Mouse (Mus musculus) forebrain, embryonic 10.5 days (tissue): ENCODE data around the gene Mrpl38. TPM values are rescaled to one million over a fixed set of nuclear protein-coding genes. Genes with fewer than 3 reads are reported as not detected.

Source experiments
- DNase-seq: peaks from one replicate; pipeline ENCODE4 v3.0.0-alpha.2; 2017; ENCODE audit warnings: low spot score; ENCODE audit errors: extremely low spot score
- H3K27ac ChIP-seq: fragments of 300-500 bp; sonication (generic); 2 replicates; pipeline ENCODE4 v1.5.1; 2016; ENCODE audit warnings: mild to moderate bottlenecking
- H3K27me3 ChIP-seq: fragments of 300-500 bp; sonication (generic); 2 replicates; pipeline ENCODE4 v1.6.1; 2016; ENCODE audit warnings: mild to moderate bottlenecking; ENCODE audit not compliant: poor library complexity, severe bottlenecking
- H3K36me3 ChIP-seq: fragments of 300-500 bp; sonication (generic); replicated peaks from 2 replicates; pipeline ENCODE4 v1.6.1; 2016; ENCODE audit warnings: mild to moderate bottlenecking, moderate library complexity
- H3K4me1 ChIP-seq: fragments of 300-500 bp; sonication (generic); 2 replicates; pipeline ENCODE4 v1.6.1; 2016
- H3K4me3 ChIP-seq: fragments of 300-500 bp; sonication (generic); 2 replicates; pipeline ENCODE4 v1.5.1; 2016; ENCODE audit warnings: mild to moderate bottlenecking, moderate library complexity
- H3K9me3 ChIP-seq: fragments of 300-500 bp; sonication (generic); 2 replicates; pipeline ENCODE4 v1.6.1; 2016; ENCODE audit warnings: mild to moderate bottlenecking, moderate library complexity
- WGBS: fragments of 180-500 bp; shearing (Covaris S2); methylation state at CpG from one replicate; pipeline ENCODE4 v1.1.7; 2016; 5-methylcytosine and 5-hydroxymethylcytosine counted together
- polyA plus RNA-seq: library from polyadenylated mRNA; unstranded; fragments of >200 nt; fragmentation: Nextera tagmentation; extraction: Ambion mirVana; gene quantifications from 2 replicates; pipeline ENCODE4 v1.2.1, GENCODE M21; 2016

Gene Mrpl38
- polyA plus RNA-seq, 1 experiment from 2014 or later: 114 TPM

DNA sequence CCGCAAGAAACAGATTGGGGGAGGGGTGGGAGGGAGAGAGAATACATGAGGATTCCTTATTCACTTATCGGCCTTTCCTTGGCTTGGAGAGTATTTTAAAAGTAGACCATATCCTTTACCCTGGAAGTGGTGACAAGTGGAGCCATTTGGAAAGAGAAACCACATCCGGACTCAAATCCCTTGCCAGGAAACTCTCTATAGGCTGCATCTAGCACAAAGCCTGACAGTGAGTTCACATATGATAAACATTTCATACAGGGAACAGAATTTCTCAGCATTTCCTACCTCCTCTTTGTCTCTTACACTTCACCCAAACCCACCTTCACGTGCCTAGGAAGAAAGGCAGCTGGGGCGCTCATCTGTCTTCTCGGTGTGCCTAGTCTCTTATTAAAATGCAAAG lies 28.6 kb upstream of the Mrpl38 start:
- peaks cover 41% of the 10 kb centered on the region for H3K36me3 ChIP-seq
- H3K4me3 ChIP-seq: peak overlapping the region; percentile 68
- peaks cover 6% of the 10 kb centered on the region; the same call in 1 of the 2 replicates for H3K27me3 ChIP-seq
- peak overlapping the region; percentile 92 for H3K27ac ChIP-seq
- no peak for DNase-seq
- peaks cover 47% of the 10 kb centered on the region for H3K4me1 ChIP-seq
- H3K9me3 ChIP-seq: no peaks in the 10 kb centered on the region
- WGBS: 21% methylated on average over 6 of the region's 6 CpGs

DNA sequence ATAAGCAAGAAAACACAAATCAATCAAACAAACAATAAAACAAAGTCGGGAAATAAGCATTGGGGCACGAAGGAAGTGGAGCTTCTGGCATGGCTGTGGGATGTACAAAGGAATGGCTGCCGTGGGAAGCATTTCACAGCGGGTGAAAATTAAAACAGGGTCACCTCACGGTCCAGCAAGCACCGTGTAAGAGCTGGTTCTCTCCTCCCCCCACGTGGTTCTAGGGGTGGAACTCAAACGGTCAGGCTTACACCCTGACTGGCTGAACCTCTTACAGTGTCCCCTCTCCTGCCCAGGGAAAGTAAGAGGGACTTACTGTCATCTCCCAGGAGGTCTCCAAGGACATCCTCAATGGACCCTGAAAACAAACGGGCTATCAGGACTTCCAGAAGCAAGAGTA lies 24.3 kb upstream of the Mrpl38 start:
- peak overlapping the region; percentile 66 for H3K27ac ChIP-seq
- 45% methylated on average over 9 of the region's 9 CpGs for WGBS
- no peak overlapping the region for H3K4me3 ChIP-seq

DNA sequence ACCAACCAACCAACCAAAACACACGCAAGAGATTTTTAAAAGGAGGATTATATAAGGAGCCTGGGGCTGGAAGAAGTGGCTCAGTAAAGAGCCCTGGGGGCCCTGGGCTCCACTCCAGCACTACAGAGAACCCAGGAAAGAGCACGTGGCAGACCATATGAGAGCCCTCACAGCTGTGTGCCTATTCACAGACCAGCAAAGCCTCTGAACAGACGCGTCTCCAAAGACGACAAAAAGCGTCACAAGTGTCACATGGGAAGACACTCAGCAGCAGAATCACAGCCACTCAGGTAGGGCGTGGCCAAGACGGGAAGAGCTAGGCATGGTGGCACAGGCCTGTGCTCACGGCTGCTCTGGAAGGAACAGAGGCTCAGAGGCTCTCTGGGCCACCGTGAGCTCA lies 23.5 kb upstream of the Mrpl38 start:
- H3K36me3 ChIP-seq: peaks cover 89% of the 10 kb centered on the region
- no peak overlapping the region for H3K4me3 ChIP-seq
- no peaks in the 10 kb centered on the region for H3K9me3 ChIP-seq
- no peak for DNase-seq
- H3K27me3 ChIP-seq: no peaks in the 10 kb centered on the region
- WGBS: 85% methylated on average over 10 of the region's 10 CpGs
- H3K4me1 ChIP-seq: peaks cover 43% of the 10 kb centered on the region
- H3K27ac ChIP-seq: peak overlapping the region; percentile 66; the same call in 1 of the 2 replicates

More for the DNA sequence above, 24.3 kb upstream of the Mrpl38 start:
- no peaks in the 10 kb centered on the region for H3K27me3 ChIP-seq
- no peaks in the 10 kb centered on the region for H3K9me3 ChIP-seq
- no peak for DNase-seq
- H3K4me1 ChIP-seq: peaks cover 47% of the 10 kb centered on the region
- H3K36me3 ChIP-seq: peaks cover 80% of the 10 kb centered on the region

GRCm38 (mm10) chr11:116161312-116161711 lies 22.6 kb upstream of the Mrpl38 start:
- Histone ChIP-seq H3K36me3 (peaks cover 97% of the 10 kb centered on the region), H3K27ac (no peak overlapping the region)
- WGBS: 78% methylated on average over 12 of the region's 12 CpGs

GRCm38 (mm10) chr11:116150960-116151359 lies 12.3 kb upstream of the Mrpl38 start:
- Histone ChIP-seq H3K4me3 (no peak overlapping the region), H3K9me3 (no peaks in the 10 kb centered on the region), H3K27me3 (no peaks in the 10 kb centered on the region), H3K4me1 (peaks cover 25% of the 10 kb centered on the region), H3K27ac (no peak overlapping the region), H3K36me3 (peaks cover 100% of the 10 kb centered on the region)
- WGBS: 90% methylated on average over 2 of the region's 2 CpGs
- no peak for DNase-seq

More at GRCm38 (mm10) chr11:116161312-116161711, 22.6 kb upstream of the Mrpl38 start:
- Histone ChIP-seq H3K4me1 (peaks cover 34% of the 10 kb centered on the region), H3K27me3 (no peaks in the 10 kb centered on the region), H3K4me3 (no peak overlapping the region), H3K9me3 (no peaks in the 10 kb centered on the region)
- DNase-seq: no peak

GRCm38 (mm10) chr11:116149341-116149740 lies 10.7 kb upstream of the Mrpl38 start:
- Histone ChIP-seq H3K27ac (0 out of 2 replicates have a peak overlapping the region, but pooled peaks have one; percentile 5), H3K4me1 (peaks cover 25% of the 10 kb centered on the region), H3K36me3 (peaks cover 100% of the 10 kb centered on the region), H3K9me3 (no peaks in the 10 kb centered on the region), H3K27me3 (no peaks in the 10 kb centered on the region), H3K4me3 (no peak overlapping the region)
- 90% methylated on average over 6 of the region's 6 CpGs for WGBS
- DNase-seq: no peak

GRCm38 (mm10) chr11:116148761-116149221 lies 10.1 kb upstream of the Mrpl38 start:
- Histone ChIP-seq H3K4me3 (no peak overlapping the region), H3K4me1 (peaks cover 25% of the 10 kb centered on the region), H3K27me3 (no peaks in the 10 kb centered on the region), H3K27ac (0 out of 2 replicates have a peak overlapping the region, but pooled peaks have one; percentile 5), H3K9me3 (no peaks in the 10 kb centered on the region), H3K36me3 (peaks cover 100% of the 10 kb centered on the region)
- WGBS: 74% methylated on average over 20 of the region's 20 CpGs
- DNase-seq: no peak

GRCm38 (mm10) chr11:116146294-116146985 lies 7.8 kb upstream of the Mrpl38 start:
- no peak for DNase-seq
- H3K9me3 ChIP-seq: no peaks in the 10 kb centered on the region
- H3K27ac ChIP-seq: peak overlapping the region; percentile 4; the same call in 1 of the 2 replicates
- H3K27me3 ChIP-seq: no peaks in the 10 kb centered on the region
- peaks cover 100% of the 10 kb centered on the region for H3K36me3 ChIP-seq
- H3K4me1 ChIP-seq: peaks cover 36% of the 10 kb centered on the region
- WGBS: 76% methylated on average over 25 of the region's 25 CpGs
- no peak overlapping the region for H3K4me3 ChIP-seq

DNA sequence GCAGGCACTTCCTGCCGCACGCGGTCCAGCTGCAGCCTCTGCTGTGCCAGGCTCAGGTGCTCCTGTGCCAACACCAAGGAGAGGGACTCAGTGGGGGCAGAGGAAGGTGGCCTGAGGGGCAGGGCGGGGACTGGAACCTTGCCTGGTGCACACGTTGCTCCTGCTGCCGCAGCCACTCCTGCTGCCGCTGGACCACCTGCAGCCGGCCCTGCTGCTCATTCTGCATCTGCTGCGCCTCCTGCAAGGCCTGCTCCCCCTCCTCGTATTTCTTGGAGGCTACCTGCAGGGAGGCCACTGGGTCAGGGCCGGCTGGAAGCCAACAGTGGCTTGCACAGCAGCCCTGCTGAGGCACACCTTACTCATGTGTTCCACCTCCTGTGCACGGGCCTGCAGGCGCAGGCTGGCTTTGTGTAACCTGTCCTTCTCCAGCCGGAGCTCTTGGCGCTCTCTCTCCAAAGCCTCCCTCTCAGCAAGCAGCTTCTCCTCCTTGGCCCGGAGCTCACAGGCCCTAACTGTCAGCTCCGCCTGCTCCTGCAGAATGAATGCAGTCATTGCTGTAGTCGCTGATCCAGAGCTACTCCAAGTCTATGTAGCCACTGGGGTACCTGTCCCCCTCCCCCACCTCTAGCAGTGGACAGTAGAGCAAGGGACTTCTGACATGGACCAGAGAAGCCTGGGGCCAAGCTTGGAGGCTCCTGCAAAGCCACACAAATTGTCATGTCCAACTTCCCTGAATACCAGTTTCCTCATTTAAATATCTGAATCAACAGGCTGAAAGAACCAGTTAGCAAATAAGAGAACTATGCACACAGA lies 7.0 kb upstream of the Mrpl38 start:
- Histone ChIP-seq H3K27ac (no peak overlapping the region), H3K9me3 (no peaks in the 10 kb centered on the region), H3K27me3 (no peaks in the 10 kb centered on the region), H3K4me1 (peaks cover 36% of the 10 kb centered on the region), H3K36me3 (peaks cover 93% of the 10 kb centered on the region), H3K4me3 (no peak overlapping the region)
- DNase-seq: no peak
- WGBS: 58% methylated on average over 18 of the region's 18 CpGs

DNA sequence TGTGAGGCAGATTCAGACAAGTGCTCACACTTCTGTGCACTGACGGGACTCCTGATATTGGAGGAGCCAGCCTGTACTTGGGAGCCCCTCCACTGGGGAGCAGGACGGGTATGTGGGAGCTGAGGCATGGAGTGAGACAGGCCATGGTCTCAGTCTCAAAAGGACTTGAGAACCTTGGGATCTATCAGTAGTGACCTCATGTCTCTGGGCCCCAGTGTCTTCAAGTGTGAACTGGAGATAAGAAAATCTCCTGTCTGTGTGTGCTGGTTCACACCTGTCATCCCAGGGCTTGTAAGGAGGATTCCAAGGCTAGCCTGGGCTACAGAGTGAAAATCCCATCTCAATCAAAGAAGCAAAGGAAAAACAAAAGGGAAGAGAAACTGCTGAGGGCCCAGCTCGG lies 4.8 kb upstream of the Mrpl38 start:
- WGBS: 89% methylated on average over 3 of the region's 3 CpGs
- Histone ChIP-seq H3K9me3 (no peaks in the 10 kb centered on the region), H3K4me1 (peaks cover 42% of the 10 kb centered on the region), H3K27ac (no peak overlapping the region), H3K36me3 (peaks cover 71% of the 10 kb centered on the region), H3K4me3 (no peak overlapping the region), H3K27me3 (no peaks in the 10 kb centered on the region)
- DNase-seq: no peak

GRCm38 (mm10) chr11:116142211-116142991 lies 3.7 kb upstream of the Mrpl38 start:
- no peaks in the 10 kb centered on the region for H3K27me3 ChIP-seq
- peaks cover 60% of the 10 kb centered on the region for H3K36me3 ChIP-seq
- DNase-seq: no peak
- peak overlapping the region; percentile 65 for H3K27ac ChIP-seq
- peaks cover 43% of the 10 kb centered on the region for H3K4me1 ChIP-seq
- H3K4me3 ChIP-seq: no peak overlapping the region
- H3K9me3 ChIP-seq: no peaks in the 10 kb centered on the region
- 75% methylated on average over 10 of the region's 10 CpGs for WGBS

- peaks cover 60% of the 10 kb centered on the region for H3K36me3 ChIP-seq
- DNase-seq: no peak
- WGBS: under 1% methylated on average over 20 of the region's 20 CpGs
- H3K27me3 ChIP-seq: no peaks in the 10 kb centered on the region
- H3K4me1 ChIP-seq: peaks cover 45% of the 10 kb centered on the region
- peak overlapping the region; percentile 91 for H3K27ac ChIP-seq
- peak overlapping the region; percentile 99 for H3K4me3 ChIP-seq
- H3K9me3 ChIP-seq: no peaks in the 10 kb centered on the region
Observed at GRCm38 (mm10) chr11:116138096-116138467, 586 bp downstream of the Mrpl38 start.
